Mouse (Mus musculus): ENCODE measurements at regions not wholly inside any gene's neighbourhood (a gene's known extent, or its start where the extent isn't known, plus 50 kb on each side); places are given as distances from the start of the nearest gene placed in this dataset.
"Not testable (repeated sequence)": the region's sequence is repeated elsewhere in the genome, so short reads cannot be mapped to it uniquely, and the experiment has no call there.

GRCm38 (mm10) chr1:136680173-136680572 is 55.5 kb downstream of the Zfp281 start:
- no peak for DNase-seq (ENCODE audit: low spot score in 2 of 2)

- not testable (repeated sequence) for DNase-seq (ENCODE audit: low spot score in 2 of 2)
These were observed 57.6 kb downstream of the Zfp281 start for GRCm38 (mm10) chr1:136682311-136682710.

GRCm38 (mm10) chr1:136683061-136683531 is 58.4 kb downstream of the Zfp281 start:
- DNase-seq (ENCODE audit: low spot score in 2 of 2), result peak; percentile 65 to 70

GRCm38 (mm10) chr1:136683561-136684131 is 58.9 kb downstream of the Zfp281 start:
- DNase-seq (ENCODE audit: low spot score in 2 of 2), result no peak

GRCm38 (mm10) chr1:136684481-136684880 is 59.8 kb downstream of the Zfp281 start:
- DNase-seq (ENCODE audit: low spot score in 2 of 2), result no peak

- no peak for DNase-seq (ENCODE audit: low spot score in 2 of 2)
These were observed 60.7 kb downstream of the Zfp281 start for GRCm38 (mm10) chr1:136685191-136686060.

GRCm38 (mm10) chr1:136686467-136686866 is 61.8 kb downstream of the Zfp281 start:
- DNase-seq (ENCODE audit: low spot score in 2 of 2), result no peak

GRCm38 (mm10) chr1:136690068-136690467 is 65.4 kb downstream of the Zfp281 start:
- DNase-seq (ENCODE audit: low spot score in 2 of 2), result no peak

- DNase-seq (ENCODE audit: low spot score in 2 of 2), result no peak
These were observed 68.7 kb downstream of the Zfp281 start for GRCm38 (mm10) chr1:136693421-136693820.

- no peak for DNase-seq (ENCODE audit: low spot score in 2 of 2)
These were observed 70.3 kb downstream of the Zfp281 start for GRCm38 (mm10) chr1:136694983-136695382.

GRCm38 (mm10) chr1:136696077-136696641 is 71.5 kb downstream of the Zfp281 start:
- DNase-seq (ENCODE audit: low spot score in 2 of 2), result no peak

GRCm38 (mm10) chr1:136698454-136699152 is 73.9 kb downstream of the Zfp281 start:
- no peak for DNase-seq (ENCODE audit: low spot score in 2 of 2)

GRCm38 (mm10) chr1:136699153-136699524 is 74.4 kb downstream of the Zfp281 start:
- DNase-seq (ENCODE audit: low spot score in 2 of 2), result no peak

- DNase-seq (ENCODE audit: low spot score in 2 of 2), result no peak
These were observed 74.9 kb downstream of the Zfp281 start for GRCm38 (mm10) chr1:136699571-136699970.

- DNase-seq (ENCODE audit: low spot score in 2 of 2), result no peak
These were observed 79.4 kb downstream of the Zfp281 start for GRCm38 (mm10) chr1:136704139-136704538.

- DNase-seq (ENCODE audit: low spot score in 2 of 2), result no peak
These were observed 81.8 kb downstream of the Zfp281 start for GRCm38 (mm10) chr1:136706509-136706908.

GRCm38 (mm10) chr1:136707394-136707793 is 82.7 kb downstream of the Zfp281 start:
- no peak for DNase-seq (ENCODE audit: low spot score in 2 of 2)

- no peak for DNase-seq (ENCODE audit: low spot score in 2 of 2)
These were observed 83.2 kb downstream of the Zfp281 start for GRCm38 (mm10) chr1:136707866-136708265.

GRCm38 (mm10) chr1:136710196-136710595 is 85.5 kb downstream of the Zfp281 start:
- DNase-seq (ENCODE audit: low spot score in 2 of 2), result no peak

GRCm38 (mm10) chr1:136711243-136711642 is 86.5 kb downstream of the Zfp281 start:
- DNase-seq (ENCODE audit: low spot score in 2 of 2), result no peak

GRCm38 (mm10) chr1:136714077-136714476 is 89.4 kb downstream of the Zfp281 start:
- no peak for DNase-seq (ENCODE audit: low spot score in 2 of 2)

GRCm38 (mm10) chr1:136714987-136715386 is 90.3 kb downstream of the Zfp281 start:
- DNase-seq (ENCODE audit: low spot score in 2 of 2), result no peak

All from urinary bladder, postnatal 4 days (tissue).